Mouse (Mus musculus) heart, adult 2 months (tissue): ENCODE measurements around the gene Pax6.

Experiments
- CTCF ChIP-seq: fragments of 200-600 bp; IDR thresholded peaks from 2 replicates; pipeline ENCODE4 v1.8.1; 2022; ENCODE audit warnings: antibody characterized with exemption, mild to moderate bottlenecking, moderate library complexity
- EP300 ChIP-seq: fragments of 200-500 bp; IDR thresholded peaks from 2 replicates; pipeline ENCODE4 v1.6.1; 2011; ENCODE audit warnings: low read depth, low read length, control low read depth; ENCODE audit not compliant: insufficient read depth
- POLR2A ChIP-seq: fragments of 200-500 bp; IDR thresholded peaks from 2 replicates; pipeline ENCODE4 v1.6.1; 2011; ENCODE audit warnings: mild to moderate bottlenecking, low read depth, low read length, control low read depth; ENCODE audit not compliant: insufficient read depth

DNA sequence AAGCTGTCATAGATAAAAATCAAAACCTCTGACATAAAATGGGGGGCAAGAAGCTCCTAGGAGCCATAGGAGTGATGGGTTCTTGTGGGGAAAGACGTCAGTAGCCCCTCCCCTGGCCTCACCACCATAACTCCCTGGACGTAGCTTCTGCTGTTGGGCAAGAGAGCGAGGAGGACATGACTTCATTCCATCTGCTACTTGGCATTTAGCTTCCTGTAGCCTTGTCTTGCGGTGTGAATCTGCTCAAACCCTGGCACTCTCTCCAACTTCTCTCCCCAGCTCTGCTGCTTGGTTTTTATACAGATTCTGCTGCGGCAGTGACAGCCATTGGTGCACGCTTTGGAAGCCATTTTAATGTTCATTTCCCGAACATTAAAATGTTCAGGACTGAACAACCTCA lies 78.2 kb downstream of the Pax6 start:
- TF ChIP-seq POLR2A, result no peak
- no peak for TF ChIP-seq EP300
- TF ChIP-seq CTCF, result no peak
